Mouse (Mus musculus): ENCODE results near the gene Cdca7l.
"Not testable (repeated sequence)": the region's sequence is repeated elsewhere in the genome, so short reads cannot be mapped to it uniquely, and the experiment has no call there.

Cdca7l gene

DNA sequence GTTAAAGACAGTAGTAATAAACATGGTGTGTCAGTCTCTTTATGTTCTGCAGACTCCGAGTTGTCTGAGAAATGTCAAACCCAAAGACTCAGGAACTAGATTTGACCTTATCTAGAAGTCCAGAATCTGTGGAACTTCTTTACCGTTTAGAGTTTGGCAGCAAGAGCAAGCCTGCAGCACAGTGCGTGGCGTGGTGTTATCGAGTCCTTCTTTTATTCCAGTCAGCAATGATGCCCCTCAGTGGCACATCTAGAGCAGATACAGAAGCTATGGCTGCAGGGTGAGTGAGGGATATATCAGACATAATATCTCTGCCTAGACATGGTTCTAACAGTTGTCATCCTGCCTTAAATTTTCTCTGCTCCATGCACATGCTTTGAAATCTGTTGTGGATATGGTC is 58.6 kb downstream of the Cdca7l start:
- no peak for DNase-seq

DNA sequence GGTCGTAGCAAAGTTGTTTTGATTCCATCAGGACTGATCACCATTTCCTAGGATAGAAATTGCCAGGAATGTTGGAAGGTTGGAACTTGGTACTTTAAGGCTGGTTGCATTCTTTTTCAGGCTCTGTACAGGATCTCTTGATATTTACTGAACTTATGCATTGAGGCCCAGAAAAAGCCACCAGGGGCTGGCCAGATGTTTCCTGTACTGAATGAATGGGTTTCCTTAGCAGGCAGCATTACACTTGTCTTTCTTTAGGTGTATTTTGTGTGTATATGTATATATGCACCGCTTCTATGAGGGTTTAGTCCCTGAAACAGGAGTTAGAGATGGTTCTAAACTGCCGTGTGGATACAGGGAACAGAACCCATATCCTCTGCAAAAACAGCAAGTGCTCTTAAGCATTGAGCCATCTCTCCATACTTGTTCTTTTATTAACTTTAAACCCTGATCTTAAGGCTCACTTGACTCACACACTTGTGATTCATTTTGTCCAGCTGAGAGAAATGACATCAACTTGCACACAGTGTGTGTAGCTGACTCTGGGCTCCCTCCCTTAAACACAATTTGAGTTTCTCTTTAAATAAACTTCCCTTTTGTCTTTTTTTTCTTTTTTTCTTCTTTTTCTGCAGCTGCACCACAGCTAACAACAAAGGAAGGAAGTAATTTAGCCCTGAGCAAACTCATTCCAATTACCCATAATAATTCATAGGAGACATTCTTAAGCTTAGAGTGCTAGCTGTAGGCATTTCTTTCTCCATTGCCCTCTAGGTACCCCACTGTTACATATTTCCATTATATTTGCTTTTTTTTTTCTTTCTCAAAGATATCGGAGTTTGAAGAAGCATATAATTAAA is 63.8 kb downstream of the Cdca7l start:
- DNase-seq: no peak

DNA sequence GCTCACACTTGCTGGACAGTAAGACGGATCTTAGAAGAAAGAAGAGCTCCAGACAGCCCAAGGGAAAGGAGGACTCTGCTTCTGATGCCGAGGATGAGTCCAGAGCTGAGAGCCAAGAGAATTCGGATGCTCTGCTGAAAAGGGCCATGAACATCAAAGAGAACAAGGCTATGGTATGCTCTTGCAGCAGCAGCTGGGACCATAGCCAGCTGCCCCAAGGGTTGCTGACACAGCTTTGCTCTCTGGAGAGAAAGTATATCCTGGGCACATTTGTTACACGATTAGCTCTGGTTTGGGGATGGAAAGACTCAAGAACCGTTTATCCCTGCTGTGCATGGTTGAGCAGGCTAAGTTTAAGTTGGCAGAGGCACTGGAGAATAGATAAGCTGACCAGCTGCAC is 68.2 kb downstream of the Cdca7l start:
- no peak for DNase-seq

DNA sequence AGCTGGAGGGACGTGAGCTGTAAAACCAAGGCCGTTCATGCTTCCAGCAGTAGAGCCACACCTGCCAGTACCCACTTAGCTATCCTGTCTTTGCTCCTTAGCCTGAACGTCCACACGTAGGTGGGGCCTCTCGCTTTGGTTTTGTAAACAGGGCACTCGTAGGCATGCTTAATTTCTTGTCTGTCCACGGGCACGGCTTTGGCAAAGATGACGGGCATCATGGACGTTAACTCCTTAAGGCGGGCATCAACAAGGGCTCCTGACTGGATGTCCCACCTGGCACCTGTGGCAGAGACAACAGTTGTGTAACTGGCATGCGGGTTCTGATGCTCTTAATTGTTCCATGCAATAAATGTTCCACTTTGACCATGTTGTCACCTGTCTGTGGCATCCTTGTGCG is 74.3 kb downstream of the Cdca7l start:
- no peak for DNase-seq

DNA sequence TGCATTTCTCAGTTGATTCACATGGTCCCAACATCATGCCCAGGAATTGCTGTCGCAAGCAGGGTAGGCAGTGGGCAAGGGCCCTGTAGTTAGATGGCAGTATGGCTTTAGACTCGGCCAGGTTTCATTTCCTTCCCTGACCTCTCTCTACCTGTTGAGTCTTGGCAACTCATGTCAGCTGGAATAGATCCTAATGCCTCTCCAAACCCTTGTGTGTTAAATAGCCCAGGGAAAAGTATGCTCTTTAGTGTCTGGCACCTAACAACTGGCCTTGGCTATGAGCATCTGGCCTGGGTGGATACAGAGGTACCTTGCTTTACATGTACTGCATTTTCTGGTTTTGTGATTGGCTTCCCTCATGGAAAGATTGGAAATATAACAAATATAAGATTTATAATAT is 80.5 kb downstream of the Cdca7l start:
- no peak for DNase-seq

DNA sequence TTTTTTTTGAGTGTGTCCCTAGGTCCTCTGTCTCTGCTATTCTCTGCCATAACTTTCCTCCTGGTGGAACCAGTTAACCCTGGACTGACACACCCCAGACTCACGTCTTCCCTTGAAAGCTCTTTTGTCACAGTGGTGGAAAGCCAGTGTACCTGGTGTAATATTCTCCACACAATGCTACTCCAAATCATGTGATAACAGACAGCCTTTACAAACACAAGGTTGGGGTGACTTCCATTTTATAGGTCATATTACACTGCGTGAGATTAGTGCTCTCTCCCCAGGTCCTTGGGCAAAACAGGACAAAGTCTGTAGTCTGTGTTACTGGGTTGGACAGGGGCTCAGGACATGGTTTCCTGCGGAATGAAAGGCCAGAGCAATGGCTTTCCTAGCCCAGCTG is 83.3 kb downstream of the Cdca7l start:
- DNase-seq: no peak

DNA sequence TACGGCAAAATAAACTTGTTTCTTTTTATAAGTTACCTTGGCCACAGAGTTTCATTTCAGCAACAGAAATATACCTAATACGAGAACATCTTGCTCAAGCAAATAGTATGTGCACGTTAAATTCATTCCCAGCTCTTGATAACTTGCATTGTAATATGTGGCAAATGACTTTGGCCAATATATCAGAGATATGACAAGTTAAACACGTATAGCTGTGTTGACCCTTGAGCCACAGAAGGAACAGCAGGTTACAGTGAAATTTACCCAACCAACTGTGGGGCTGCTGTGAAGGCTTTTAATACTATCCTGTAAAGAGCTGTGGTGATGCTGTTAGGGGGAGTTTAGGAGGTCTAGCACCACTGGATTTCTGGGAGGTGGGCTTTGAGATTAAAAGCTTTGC is 96.7 kb downstream of the Cdca7l start:
- DNase-seq: not testable (repeated sequence)

DNA sequence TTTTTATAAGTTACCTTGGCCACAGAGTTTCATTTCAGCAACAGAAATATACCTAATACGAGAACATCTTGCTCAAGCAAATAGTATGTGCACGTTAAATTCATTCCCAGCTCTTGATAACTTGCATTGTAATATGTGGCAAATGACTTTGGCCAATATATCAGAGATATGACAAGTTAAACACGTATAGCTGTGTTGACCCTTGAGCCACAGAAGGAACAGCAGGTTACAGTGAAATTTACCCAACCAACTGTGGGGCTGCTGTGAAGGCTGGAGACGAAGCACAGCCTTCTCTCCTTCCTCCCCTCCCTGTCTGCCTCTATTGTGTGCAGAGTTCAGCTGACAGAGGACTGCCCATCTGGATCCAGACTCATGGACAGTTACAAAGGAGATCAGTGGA is 97.3 kb downstream of the Cdca7l start:
- not testable (repeated sequence) for DNase-seq

DNA sequence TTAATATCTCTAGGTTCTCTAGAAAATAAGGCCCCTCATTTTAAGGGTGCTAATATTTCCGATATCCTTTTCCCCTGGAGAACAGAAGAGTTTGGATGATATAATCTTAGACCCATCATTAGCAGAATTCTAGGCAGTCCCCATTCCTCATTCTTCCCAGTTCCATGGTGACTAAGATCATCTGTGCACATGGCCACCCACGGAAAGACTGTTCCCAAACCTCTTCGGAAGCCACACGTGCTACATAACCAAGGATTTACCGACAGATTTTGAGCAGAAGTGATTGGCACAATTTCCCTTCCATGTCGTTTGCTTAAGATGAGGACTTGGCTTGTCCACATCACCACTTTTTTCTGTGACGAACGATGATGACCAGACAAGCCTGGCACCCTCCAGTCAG is 99.6 kb downstream of the Cdca7l start:
- DNase-seq: no peak

DNA sequence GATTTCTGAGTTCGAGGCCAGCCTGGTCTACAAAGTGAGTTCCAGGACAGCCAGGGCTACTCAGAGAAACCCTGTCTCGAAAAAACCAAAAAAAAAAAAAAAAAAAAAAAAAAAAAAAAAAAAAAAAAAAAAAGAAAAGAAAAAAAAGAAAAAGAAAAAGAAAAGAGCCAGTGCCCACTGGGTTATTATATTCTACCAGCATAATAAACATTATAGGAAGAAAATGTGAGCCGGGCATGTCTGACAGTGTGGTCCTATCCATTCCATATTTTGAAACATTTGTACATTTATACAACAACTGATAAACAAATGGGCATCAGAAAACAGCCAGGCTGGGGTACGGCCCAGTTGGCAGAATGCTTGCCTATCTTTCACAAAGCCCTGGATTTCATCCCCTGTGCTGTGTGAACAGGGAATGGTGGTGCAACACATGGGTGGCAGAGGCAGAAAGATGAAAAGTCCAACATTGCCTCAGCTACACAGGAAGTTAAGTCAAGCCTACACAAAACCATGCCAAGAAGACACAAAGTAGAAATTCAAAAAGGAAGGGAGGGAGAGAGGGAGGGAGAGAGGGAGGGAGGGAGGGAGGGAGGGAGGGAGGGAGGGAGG is 101.2 kb downstream of the Cdca7l start:
- not testable (repeated sequence) for DNase-seq

DNA sequence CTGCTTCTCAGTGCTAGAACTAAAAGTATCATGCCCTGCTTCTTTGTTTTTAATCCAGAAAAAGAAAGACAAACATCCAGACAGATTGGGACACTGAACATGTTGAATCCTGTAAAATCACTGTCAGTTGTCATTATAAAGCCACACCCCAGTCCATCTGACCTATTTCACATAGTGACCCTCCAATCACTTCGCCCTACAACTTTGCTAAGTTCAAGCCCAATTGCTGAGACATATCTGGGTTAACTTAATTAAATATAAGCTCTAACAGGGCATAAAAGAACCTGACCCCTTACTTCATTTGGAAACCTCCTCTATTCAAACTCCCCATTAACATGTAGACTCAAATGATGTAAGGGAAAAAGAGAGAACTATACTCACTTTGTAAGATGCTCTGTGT is 107.3 kb downstream of the Cdca7l start:
- DNase-seq: no peak

DNA sequence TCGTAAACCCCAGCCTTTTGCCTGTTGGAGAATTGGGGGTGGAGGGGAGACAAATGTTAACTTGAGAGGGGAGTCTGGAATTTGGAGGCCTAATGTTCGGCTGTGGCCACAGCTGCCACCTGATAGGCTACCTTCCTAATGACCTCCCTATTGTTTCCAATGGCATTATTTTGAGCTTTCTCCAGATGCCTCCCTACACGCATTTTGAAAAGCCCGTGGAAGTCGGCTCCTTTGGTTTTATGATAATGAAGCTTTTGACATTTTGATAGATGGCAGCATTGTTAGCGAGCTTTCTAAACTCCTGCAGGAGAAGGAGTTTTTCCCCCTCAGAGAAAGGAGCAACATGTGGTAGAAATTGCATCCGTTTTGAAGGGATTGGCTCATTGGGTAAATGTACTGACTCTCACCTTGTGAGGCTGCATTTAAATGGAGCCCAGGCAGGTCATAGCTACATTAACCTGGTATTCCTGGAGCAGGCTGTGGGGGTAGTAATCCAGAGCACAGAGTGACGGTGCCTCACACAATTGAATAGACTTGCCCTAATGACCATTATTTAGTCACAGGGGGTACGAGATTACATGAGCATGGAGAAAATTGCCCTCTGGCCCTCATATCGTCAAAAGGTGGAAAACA is 110.6 kb downstream of the Cdca7l start:
- no peak for DNase-seq

DNA sequence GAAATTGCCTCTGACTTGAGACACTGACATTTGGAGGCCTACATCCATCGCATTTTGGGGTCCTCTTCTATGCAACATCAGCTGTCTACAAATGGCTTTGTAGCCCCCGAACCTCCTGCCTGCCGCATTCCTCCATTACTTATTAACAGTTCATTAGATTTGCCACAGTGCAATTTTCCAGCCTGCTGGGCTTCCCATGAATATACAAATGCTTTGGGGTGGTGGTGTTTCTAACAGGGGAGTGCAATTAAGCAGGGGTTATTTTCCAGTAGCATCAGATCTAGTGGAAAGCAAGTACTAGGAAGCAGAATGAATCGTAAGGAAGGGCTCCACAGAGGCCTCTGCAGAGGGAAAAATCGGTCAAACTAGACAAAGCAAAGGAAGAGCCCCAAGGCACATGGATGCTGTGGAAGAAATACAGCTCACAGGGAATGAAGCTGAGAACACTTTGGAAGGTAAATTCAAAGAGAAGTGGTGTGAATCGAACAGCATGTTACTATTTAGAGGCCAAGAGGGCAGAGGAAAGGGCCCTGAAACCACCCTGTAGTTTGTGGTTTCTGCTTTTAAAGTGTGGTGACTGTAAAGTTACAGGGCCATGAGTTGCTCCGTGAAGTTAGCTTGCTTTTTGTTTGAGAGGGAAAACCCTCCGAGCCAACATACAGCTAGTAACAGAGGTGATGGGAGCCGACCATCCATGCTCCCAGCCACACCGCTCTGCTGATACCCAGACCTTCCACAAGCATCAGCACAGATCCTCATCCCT is 111.9 kb downstream of the Cdca7l start:
- no peak for DNase-seq

Measured in liver (tissue).